8 mouse cellular contexts compared by ENCODE assay signal in the genomic region with DNA sequence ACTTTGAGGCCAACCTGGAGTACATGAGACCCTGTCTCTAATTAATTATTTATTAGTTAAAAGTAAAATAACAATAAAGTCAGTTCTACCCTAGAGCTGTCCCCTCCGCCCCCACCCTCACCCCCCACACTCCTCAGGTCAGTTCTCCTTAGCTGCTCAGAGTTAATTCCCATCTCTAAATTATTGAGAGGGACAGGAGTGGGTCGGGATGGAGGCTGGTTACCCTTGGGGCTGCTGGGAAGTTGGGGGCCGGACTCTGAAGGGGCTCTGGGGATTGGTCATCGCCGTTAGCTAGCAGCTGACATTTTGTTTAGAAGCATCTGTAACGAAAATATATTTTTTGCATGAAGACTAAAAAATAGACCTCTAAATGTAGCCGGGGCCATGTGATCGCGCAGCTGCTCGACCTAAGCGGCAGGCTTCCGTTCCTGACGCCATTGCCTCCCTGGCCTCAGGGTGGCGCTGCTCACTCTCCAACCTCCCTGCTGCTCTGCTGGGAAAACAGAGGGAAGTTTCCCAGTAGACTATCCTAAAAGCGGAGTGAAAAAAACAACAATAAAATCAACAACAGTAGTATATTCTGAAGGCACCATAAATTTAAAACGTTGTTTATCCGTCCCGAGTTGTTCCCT. TPM values are rescaled to one million over a fixed set of nuclear protein-coding genes. Genes with fewer than 3 reads are reported as not detected.
DNase-seq lines count a peak whose midpoint lies in the region; ATAC-seq and TF ChIP-seq lines count a peak whose summit lies in the region.

No protein-coding gene starts in this region.

- 14% methylated on average over 18 of the region's 18 CpGs for WGBS in heart, embryonic 12.5 days
- WGBS in kidney, embryonic 15.5 days, result 12% methylated on average over 18 of the region's 18 CpGs
- WGBS in liver, embryonic 11.5 days, result 12% methylated on average over 18 of the region's 18 CpGs

- H3K9ac ChIP-seq in heart, embryonic 12.5 days, result 0 out of 2 replicates have a peak overlapping the region, but pooled peaks have one; percentile 25
- H3K9ac ChIP-seq in kidney, embryonic 15.5 days, result no peak overlapping the region
- no peak overlapping the region for H3K9ac ChIP-seq in liver, embryonic 11.5 days (ENCODE audit: low read depth, low read length)

- peak; percentile 97 for TF ChIP-seq CTCF in embryonic fibroblast, embryonic 13.5 days (IDR thresholded peaks at IDR 0.05; ENCODE audit: borderline replicate concordance, insufficient read depth, low read length)

- peak overlapping the region; percentile 59 for H3K4me2 ChIP-seq in heart, embryonic 12.5 days
- peak overlapping the region; percentile 54 for H3K4me2 ChIP-seq in kidney, embryonic 15.5 days
- H3K4me2 ChIP-seq in liver, embryonic 11.5 days, result peak overlapping the region; percentile 12
- peak overlapping the region; percentile 60 for H3K4me2 ChIP-seq in myocyte (ENCODE audit: low read depth)

- H3K79me2 ChIP-seq in myocyte (ENCODE audit: control insufficient read depth, insufficient read depth), result no peaks in the 10 kb centered on the region

- TF ChIP-seq POLR2A in embryonic fibroblast, embryonic 13.5 days (IDR thresholded peaks at IDR 0.05; ENCODE audit: low read depth, low read length), result no peak
- no peak for TF ChIP-seq POLR2A in myocyte (IDR thresholded peaks at IDR 0.05; ENCODE audit: insufficient read length, low read depth)

- no peaks in the 10 kb centered on the region for H3K9me3 ChIP-seq in heart, embryonic 12.5 days (replicated peaks)
- H3K9me3 ChIP-seq in kidney, embryonic 15.5 days (replicated peaks), result no peaks in the 10 kb centered on the region
- H3K9me3 ChIP-seq in liver, embryonic 11.5 days (ENCODE audit: control insufficient read depth, low read length), result no peaks in the 10 kb centered on the region

- peak; percentile 83 for DNase-seq in A20 (ENCODE audit: low read depth, low spot score)
- peak; percentile 40 to 48 for DNase-seq in adrenal gland, postnatal 4 days (ENCODE audit: low spot score in 2 of 2)
- DNase-seq in liver, embryonic 11.5 days (ENCODE audit: low spot score), result peak; percentile 68
- peak; percentile 38 for DNase-seq in telencephalon, adult 2 months (ENCODE audit: low read depth, low spot score)

- peak; percentile 53; the same call in 1 of the 2 replicates for ATAC-seq in heart, embryonic 12.5 days (ENCODE audit: insufficient number of reproducible peaks, low FRiP score)
- ATAC-seq in kidney, embryonic 15.5 days (replicated peaks; ENCODE audit: low FRiP score), result peak; percentile 65
- 0 out of 2 replicates have a peak, but pooled peaks have one; percentile 22 for ATAC-seq in liver, embryonic 11.5 days (replicated peaks; ENCODE audit: low FRiP score)

- H3K27me3 ChIP-seq in heart, embryonic 12.5 days (replicated peaks), result 0 out of 2 replicates have a peak, but pooled peaks cover 5% of the 10 kb centered on the region
- peaks cover 4% of the 10 kb centered on the region; the same call in 1 of the 2 replicates for H3K27me3 ChIP-seq in kidney, embryonic 15.5 days
- 0 out of 2 replicates have a peak, but pooled peaks cover 5% of the 10 kb centered on the region for H3K27me3 ChIP-seq in liver, embryonic 11.5 days (replicated peaks; ENCODE audit: control insufficient read depth, insufficient read depth, low read length)
- H3K27me3 ChIP-seq in myocyte (ENCODE audit: control insufficient read depth, insufficient read depth, insufficient read length), result no peaks in the 10 kb centered on the region

- no peak overlapping the region for H3K4me3 ChIP-seq in embryonic fibroblast, embryonic 13.5 days (ENCODE audit: insufficient read depth, low read length)
- H3K4me3 ChIP-seq in heart, embryonic 12.5 days, result peak overlapping the region; percentile 22; the same call in 1 of the 2 replicates
- H3K4me3 ChIP-seq in kidney, embryonic 15.5 days (replicated peaks), result peak overlapping the region; percentile 31
- H3K4me3 ChIP-seq in liver, embryonic 11.5 days (ENCODE audit: low read depth, low read length), result no peak overlapping the region
- H3K4me3 ChIP-seq in myocyte, result no peak overlapping the region

- no peak overlapping the region for H3K27ac ChIP-seq in embryonic fibroblast, embryonic 13.5 days (ENCODE audit: insufficient read depth, low read length)
- no peak overlapping the region for H3K27ac ChIP-seq in heart, embryonic 12.5 days (ENCODE audit: poor library complexity, severe bottlenecking)
- no peak overlapping the region for H3K27ac ChIP-seq in kidney, embryonic 15.5 days
- no peak overlapping the region for H3K27ac ChIP-seq in liver, embryonic 11.5 days (ENCODE audit: low read depth, low read length)

- H3K4me1 ChIP-seq in embryonic fibroblast, embryonic 13.5 days (ENCODE audit: control insufficient read depth, insufficient read depth, low read length), result peaks cover 3% of the 10 kb centered on the region; the same call in 1 of the 2 replicates
- peaks cover 17% of the 10 kb centered on the region; the same call in 1 of the 2 replicates for H3K4me1 ChIP-seq in heart, embryonic 12.5 days (replicated peaks)
- H3K4me1 ChIP-seq in kidney, embryonic 15.5 days, result 0 out of 2 replicates have a peak, but pooled peaks cover 5% of the 10 kb centered on the region
- peaks cover 3% of the 10 kb centered on the region; the same call in 1 of the 2 replicates for H3K4me1 ChIP-seq in liver, embryonic 11.5 days (replicated peaks; ENCODE audit: control insufficient read depth, insufficient read depth, low read length)

- H3ac ChIP-seq in myocyte (ENCODE audit: control insufficient read depth, insufficient read length), result no peak overlapping the region

- H3K36me3 ChIP-seq in heart, embryonic 12.5 days, result no peaks in the 10 kb centered on the region
- no peaks in the 10 kb centered on the region for H3K36me3 ChIP-seq in kidney, embryonic 15.5 days
- no peaks in the 10 kb centered on the region for H3K36me3 ChIP-seq in liver, embryonic 11.5 days (ENCODE audit: control insufficient read depth, insufficient read depth, low read length)
- H3K36me3 ChIP-seq in myocyte (ENCODE audit: control insufficient read depth, insufficient read depth), result no peaks in the 10 kb centered on the region

TF ChIP-seq in myocyte, 11 proteins besides CTCF, POLR2A, EP300 and RAD21:
- TF ChIP-seq MAX (IDR thresholded peaks at IDR 0.05; ENCODE audit: low read depth), result no peak
- TF ChIP-seq MYOD1 (IDR thresholded peaks at IDR 0.05; ENCODE audit: control insufficient read depth in 1 of 3, insufficient read length in 2 of 3, low read depth in 2 of 3), result peak in 2 of 3 experiments; percentile 62 to 70
- no peak for TF ChIP-seq CEBPB (IDR thresholded peaks at IDR 0.05; ENCODE audit: insufficient read depth, poor library complexity, severe bottlenecking)
- peak; percentile 49 for TF ChIP-seq USF1 (IDR thresholded peaks at IDR 0.05; ENCODE audit: low read depth)
- no peak for TF ChIP-seq POLR2AphosphoS2 (IDR thresholded peaks at IDR 0.05; ENCODE audit: insufficient read length, low read depth)
- TF ChIP-seq MYOG (IDR thresholded peaks at IDR 0.05; ENCODE audit: control insufficient read depth in 1 of 3, insufficient read depth in 1 of 3, insufficient read length in 2 of 3, low read depth in 2 of 3), result peak; percentile 53 to 79 (median 74)

RNA-seq across cellular contexts. Expression of gene Abhd2, which starts 26.8 kb away (rescaled TPM):
- total RNA-seq in adrenal gland, postnatal 4 days (2021), result 100 to 1,000 TPM; 382 to 406 TPM
- 80.4 and 80.5 TPM in 2 replicates for polyA plus RNA-seq in embryonic fibroblast, embryonic 13.5 days (2011; ENCODE audit: insufficient read length, low read depth, missing spikeins)
- 5.6 and 5.8 TPM in 2 replicates for polyA plus RNA-seq in heart, embryonic 12.5 days (2016; fragmentation: Nextera tagmentation; extraction: Ambion mirVana)
- 12.0 and 12.2 TPM in 2 replicates for polyA plus RNA-seq in kidney, embryonic 15.5 days (2015; fragmentation: Nextera tagmentation; extraction: Ambion mirVana)
- polyA plus RNA-seq in liver, embryonic 11.5 days (2014; fragmentation: Nextera tagmentation; extraction: Ambion mirVana), result 11.5 and 13.4 TPM in 2 replicates
- 16.9 TPM for polyA plus RNA-seq in myocyte (2012; fragmentation: generic; extraction: Trizol)

Comparison
In these comparisons a context has a peak if more than half of its experiments do, and no peak if none do; other contexts are left out.
1. H3K4me3 ChIP-seq: peak in heart, embryonic 12.5 days (single experiment) and kidney, embryonic 15.5 days (single experiment); none in embryonic fibroblast, embryonic 13.5 days (single experiment), liver, embryonic 11.5 days (single experiment) and myocyte (single experiment).
2. Peak in every context shown above with its lines, with median percentiles within 50 percentile points of each other: DNase-seq, ATAC-seq and H3K4me2 ChIP-seq.